Mouse (Mus musculus) hindbrain, embryonic 15.5 days (tissue): ENCODE results near the gene Adam33. TPM values are rescaled to one million over a fixed set of nuclear protein-coding genes. Genes with fewer than 3 reads are reported as not detected.
"Not testable (repeated sequence)": the region's sequence is repeated elsewhere in the genome, so short reads cannot be mapped to it uniquely, and the experiment has no call there.

Experiments used
- ATAC-seq: fragments of 200-750 bp; cut with Nextera tagmentation; 2 replicates; pipeline ENCODE4 v1.8.0; 2017; ENCODE audit warnings: low read depth, moderate number of reproducible peaks, moderate TSS enrichment; ENCODE audit not compliant: low FRiP score
- H3K27ac ChIP-seq: fragments of 300-500 bp; sonication (generic); replicated peaks from 2 replicates; pipeline ENCODE4 v1.5.1; 2015; ENCODE audit warnings: mild to moderate bottlenecking, inconsistent platforms
- H3K27me3 ChIP-seq: fragments of 300-500 bp; sonication (generic); 2 replicates; pipeline ENCODE4 v1.6.1; 2015; ENCODE audit warnings: control low read depth, inconsistent platforms
- H3K36me3 ChIP-seq: fragments of 300-500 bp; sonication (generic); 2 replicates; pipeline ENCODE4 v1.6.1; 2015; ENCODE audit warnings: control low read depth, inconsistent platforms
- H3K4me1 ChIP-seq: fragments of 300-500 bp; sonication (generic); replicated peaks from 2 replicates; pipeline ENCODE4 v1.6.1; 2015; ENCODE audit warnings: control low read depth, inconsistent platforms
- H3K4me2 ChIP-seq: fragments of 300-500 bp; sonication (generic); 2 replicates; pipeline ENCODE4 v1.6.1; 2015; ENCODE audit warnings: moderate library complexity, mild to moderate bottlenecking, inconsistent platforms
- H3K4me3 ChIP-seq: fragments of 300-500 bp; sonication (generic); 2 replicates; pipeline ENCODE4 v1.5.1; 2015; ENCODE audit warnings: mild to moderate bottlenecking, inconsistent platforms
- H3K9ac ChIP-seq: fragments of 300-500 bp; sonication (generic); 2 replicates; pipeline ENCODE4 v1.6.1; 2015; ENCODE audit warnings: inconsistent platforms
- H3K9me3 ChIP-seq: fragments of 300-500 bp; sonication (generic); 2 replicates; pipeline ENCODE4 v1.6.1; 2016; ENCODE audit warnings: control low read depth, inconsistent platforms
- WGBS: fragments of 180-500 bp; shearing (Covaris S2); methylation state at CpG from one replicate; pipeline ENCODE4 v1.1.7; 2015; 5-methylcytosine and 5-hydroxymethylcytosine counted together
- polyA plus RNA-seq: library from polyadenylated mRNA; unstranded; fragments of >200 nt; fragmentation: Nextera tagmentation; extraction: Ambion mirVana; gene quantifications from 2 replicates; pipeline ENCODE4 v1.2.1, GENCODE M21; 2015

The Adam33 gene
- 1.0 and 2.3 TPM in 2 replicates for polyA plus RNA-seq

DNA sequence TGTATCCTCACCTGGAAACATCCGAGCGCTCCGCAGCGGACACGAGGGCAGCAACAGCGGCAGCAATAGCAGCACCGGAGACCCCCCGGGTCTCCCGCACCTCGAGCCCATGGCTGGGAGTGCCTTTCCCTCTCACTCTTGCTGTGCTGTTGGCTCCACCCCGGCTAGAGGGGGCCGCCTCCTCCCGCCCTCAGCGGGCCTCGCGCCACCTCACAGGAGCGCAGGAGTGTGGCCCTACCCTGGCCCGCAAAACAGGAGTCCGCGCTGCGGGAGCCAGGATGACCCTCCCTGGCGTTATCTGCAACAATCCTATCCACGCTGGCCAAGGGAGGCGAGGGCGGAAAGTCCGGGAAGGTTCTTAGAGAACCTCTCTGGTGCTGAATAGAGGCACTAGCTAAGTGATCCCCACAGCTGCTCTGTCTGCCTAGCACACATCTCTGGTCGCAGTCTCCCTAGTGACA is at the start of gene Adam33:
Gene Adam33, minus strand, starts transcription at position 411 of the 461 bp plus-strand sequence.
- H3K9me3 ChIP-seq = no peaks in the 10 kb centered on the region
- WGBS = 2% methylated on average over 26 of the region's 27 CpGs
- no peak within 1 kb of the TSS for H3K27ac ChIP-seq
- no peaks in the 10 kb centered on the region for H3K36me3 ChIP-seq
- no peak for ATAC-seq
- peaks cover 24% of the 10 kb centered on the region for H3K27me3 ChIP-seq
- H3K4me3 ChIP-seq = peak within 1 kb of the TSS; percentile 26
- H3K9ac ChIP-seq = no peak within 1 kb of the TSS
- peaks cover 7% of the 10 kb centered on the region for H3K4me1 ChIP-seq
- H3K4me2 ChIP-seq = peak within 1 kb of the TSS; percentile 63

DNA sequence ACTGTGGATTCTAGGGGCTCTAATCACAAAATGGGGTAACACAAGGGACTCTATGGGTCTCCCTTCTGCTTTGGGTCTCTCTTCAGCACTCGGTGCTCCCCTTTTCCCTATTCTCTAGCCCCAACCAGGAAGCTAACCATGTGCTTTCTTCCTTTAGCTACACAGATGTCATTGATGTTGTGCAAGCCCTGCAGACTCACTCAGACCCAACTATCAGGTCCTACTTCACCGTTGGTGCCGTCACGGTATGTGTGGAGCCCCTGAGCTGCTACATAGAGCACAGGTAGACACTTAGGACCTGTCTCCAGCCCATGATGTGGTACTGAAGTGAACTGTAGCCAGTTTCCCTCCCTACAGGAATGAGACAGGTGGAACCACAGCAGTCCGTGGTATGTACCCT is 42.4 kb upstream of the Adam33 start:
- Histone ChIP-seq H3K4me2 (no peak overlapping the region), H3K4me1 (no peaks in the 10 kb centered on the region), H3K27ac (no peak overlapping the region), H3K9me3 (no peaks in the 10 kb centered on the region), H3K27me3 (no peaks in the 10 kb centered on the region), H3K36me3 (no peaks in the 10 kb centered on the region), H3K9ac (no peak overlapping the region), H3K4me3 (no peak overlapping the region)
- 94% methylated on average over 5 of the region's 5 CpGs for WGBS
- no peak for ATAC-seq

- not testable (repeated sequence) for H3K4me1 ChIP-seq, H3K4me3 ChIP-seq, H3K27me3 ChIP-seq, ATAC-seq, H3K36me3 ChIP-seq, H3K9me3 ChIP-seq, H3K4me2 ChIP-seq, H3K9ac ChIP-seq, H3K27ac ChIP-seq
- WGBS = 73% methylated on average over 4 of the region's 4 CpGs
These were observed 41.4 kb upstream of the Adam33 start for GRCm38 (mm10) chr2:131105061-131105460.

GRCm38 (mm10) chr2:131104021-131104420 is 40.4 kb upstream of the Adam33 start:
- H3K9ac ChIP-seq = no peak overlapping the region
- no peak overlapping the region for H3K4me3 ChIP-seq
- 89% methylated on average over 4 of the region's 4 CpGs for WGBS
- H3K4me1 ChIP-seq = no peaks in the 10 kb centered on the region
- H3K9me3 ChIP-seq = no peaks in the 10 kb centered on the region
- H3K27ac ChIP-seq = no peak overlapping the region
- ATAC-seq = no peak
- H3K36me3 ChIP-seq = no peaks in the 10 kb centered on the region
- H3K27me3 ChIP-seq = no peaks in the 10 kb centered on the region
- H3K4me2 ChIP-seq = no peak overlapping the region

GRCm38 (mm10) chr2:131101530-131101929 is 37.9 kb upstream of the Adam33 start:
- H3K4me1 ChIP-seq = no peaks in the 10 kb centered on the region
- ATAC-seq = no peak
- no peak overlapping the region for H3K9ac ChIP-seq
- no peaks in the 10 kb centered on the region for H3K9me3 ChIP-seq
- H3K27me3 ChIP-seq = no peaks in the 10 kb centered on the region
- H3K4me2 ChIP-seq = no peak overlapping the region
- no peaks in the 10 kb centered on the region for H3K36me3 ChIP-seq
- H3K27ac ChIP-seq = no peak overlapping the region
- 62% methylated on average over 3 of the region's 3 CpGs for WGBS
- H3K4me3 ChIP-seq = no peak overlapping the region

DNA sequence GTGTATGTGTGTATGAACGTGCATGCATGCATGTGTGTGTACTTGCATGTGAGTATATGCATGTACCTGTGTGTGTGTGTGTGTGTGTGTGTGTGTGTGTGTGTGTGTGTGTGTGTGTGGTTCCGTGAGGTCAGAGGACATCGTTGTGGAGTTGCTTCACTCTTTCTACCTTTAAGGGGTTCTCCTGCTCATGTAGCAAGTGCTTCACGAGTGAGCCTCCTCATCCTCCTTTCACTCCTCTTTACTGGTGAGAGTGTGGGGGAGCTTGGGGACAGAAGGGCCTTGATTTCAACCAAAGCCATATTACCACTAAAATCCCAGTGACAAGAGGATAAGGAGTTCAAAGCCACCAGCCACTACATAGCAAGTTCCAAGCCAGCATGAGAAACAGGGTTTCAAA is 33.5 kb upstream of the Adam33 start:
- H3K36me3 ChIP-seq = no peaks in the 10 kb centered on the region
- H3K9ac ChIP-seq = no peak overlapping the region
- no peak for ATAC-seq
- 91% methylated on average over 4 of the region's 4 CpGs for WGBS
- no peak overlapping the region for H3K4me3 ChIP-seq
- H3K9me3 ChIP-seq = no peaks in the 10 kb centered on the region
- no peak overlapping the region for H3K27ac ChIP-seq
- no peak overlapping the region for H3K4me2 ChIP-seq
- no peaks in the 10 kb centered on the region for H3K27me3 ChIP-seq
- H3K4me1 ChIP-seq = no peaks in the 10 kb centered on the region

- WGBS = 14% methylated on average over 9 of the region's 9 CpGs
- Histone ChIP-seq H3K4me2 (no peak overlapping the region), H3K9ac (no peak overlapping the region), H3K27me3 (no peaks in the 10 kb centered on the region), H3K4me3 (no peak overlapping the region), H3K4me1 (no peaks in the 10 kb centered on the region), H3K36me3 (no peaks in the 10 kb centered on the region), H3K27ac (peak overlapping the region; percentile 20; the same call in 1 of the 2 replicates), H3K9me3 (no peaks in the 10 kb centered on the region)
- no peak for ATAC-seq
These were observed 32.6 kb upstream of the Adam33 start for GRCm38 (mm10) chr2:131096101-131096795.

DNA sequence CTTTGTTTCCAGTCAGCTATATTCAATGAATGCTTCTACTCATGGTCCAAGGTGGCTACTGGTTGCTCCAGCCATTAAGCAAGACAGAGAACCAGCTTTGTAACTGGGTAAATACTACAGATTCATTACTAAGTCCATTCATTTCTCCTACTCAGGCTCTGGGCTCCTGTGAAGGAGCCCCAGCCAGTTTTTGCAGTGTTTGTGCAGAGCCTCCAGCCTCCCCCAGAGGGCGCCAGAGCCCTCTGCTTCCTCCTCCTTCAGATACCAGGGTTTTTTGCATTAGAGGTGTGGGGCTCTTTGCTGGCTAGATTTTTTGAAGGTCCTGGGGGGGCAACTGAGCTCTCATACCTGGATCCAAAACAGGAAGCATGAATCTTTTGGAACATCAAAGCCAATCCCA is 31.2 kb upstream of the Adam33 start:
- WGBS = 3% methylated on average over 1 of the region's 1 CpGs
- Histone ChIP-seq H3K27ac (no peak overlapping the region), H3K36me3 (no peaks in the 10 kb centered on the region), H3K27me3 (no peaks in the 10 kb centered on the region), H3K9me3 (no peaks in the 10 kb centered on the region), H3K4me1 (no peaks in the 10 kb centered on the region), H3K9ac (no peak overlapping the region), H3K4me3 (no peak overlapping the region), H3K4me2 (no peak overlapping the region)
- ATAC-seq = peak; percentile 59; the same call in 1 of the 2 replicates

- Histone ChIP-seq H3K9ac (no peak overlapping the region), H3K27me3 (no peaks in the 10 kb centered on the region), H3K4me1 (no peaks in the 10 kb centered on the region), H3K36me3 (no peaks in the 10 kb centered on the region), H3K4me2 (no peak overlapping the region), H3K27ac (no peak overlapping the region), H3K9me3 (no peaks in the 10 kb centered on the region), H3K4me3 (no peak overlapping the region)
- ATAC-seq = no peak
- 88% methylated on average over 5 of the region's 5 CpGs for WGBS
These were observed 30.0 kb upstream of the Adam33 start for GRCm38 (mm10) chr2:131093577-131093976.

DNA sequence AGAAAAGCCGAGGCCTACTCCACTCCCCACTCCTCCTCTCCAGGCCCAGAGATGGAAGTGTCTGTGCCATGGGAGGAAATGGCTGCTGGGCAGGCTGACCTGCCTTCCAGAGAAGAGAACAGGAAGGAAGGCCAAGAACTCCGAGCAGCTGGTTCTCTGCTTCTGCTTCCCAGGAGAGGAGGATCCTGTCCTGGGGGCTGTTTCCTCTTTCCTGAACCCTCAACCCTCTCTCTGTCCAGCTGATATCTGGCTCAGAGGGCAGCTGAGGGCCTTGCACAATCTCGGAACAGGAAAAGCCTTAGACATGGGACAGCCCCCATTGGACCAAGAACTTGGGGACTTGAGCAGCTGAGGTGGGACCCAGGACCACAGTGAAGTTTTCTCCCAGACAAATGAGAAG is 27.2 kb upstream of the Adam33 start:
- Histone ChIP-seq H3K9ac (no peak overlapping the region), H3K4me3 (no peak overlapping the region), H3K4me2 (no peak overlapping the region), H3K9me3 (no peaks in the 10 kb centered on the region), H3K36me3 (no peaks in the 10 kb centered on the region), H3K27me3 (no peaks in the 10 kb centered on the region), H3K4me1 (no peaks in the 10 kb centered on the region), H3K27ac (no peak overlapping the region)
- WGBS = 84% methylated on average over 3 of the region's 3 CpGs
- no peak for ATAC-seq

DNA sequence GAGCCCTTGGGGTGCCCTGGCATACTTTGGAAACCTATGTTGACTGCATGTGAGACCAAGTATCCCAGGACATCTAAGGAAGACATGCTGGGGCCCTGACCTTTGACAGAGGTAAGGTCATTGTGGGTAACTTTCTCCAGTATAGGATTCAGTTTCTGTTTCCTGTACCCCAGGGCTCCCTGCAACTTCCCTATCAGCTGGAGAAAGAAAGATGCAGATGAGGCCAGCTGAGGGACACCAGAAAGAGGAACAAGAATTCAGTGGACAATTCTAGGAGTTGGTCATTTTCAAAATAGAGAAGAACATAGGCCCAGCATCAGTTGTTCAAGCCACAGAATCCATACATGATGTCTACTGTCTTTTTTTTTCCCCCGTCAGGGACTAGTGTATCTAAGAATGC is 26.0 kb upstream of the Adam33 start:
- ATAC-seq = no peak
- no peaks in the 10 kb centered on the region for H3K27me3 ChIP-seq
- 96% methylated on average over 1 of the region's 1 CpGs for WGBS
- no peaks in the 10 kb centered on the region for H3K4me1 ChIP-seq
- H3K36me3 ChIP-seq = no peaks in the 10 kb centered on the region
- no peak overlapping the region for H3K4me2 ChIP-seq
- no peaks in the 10 kb centered on the region for H3K9me3 ChIP-seq
- H3K9ac ChIP-seq = no peak overlapping the region
- H3K4me3 ChIP-seq = no peak overlapping the region
- no peak overlapping the region for H3K27ac ChIP-seq

GRCm38 (mm10) chr2:131088581-131088980 is 25.0 kb upstream of the Adam33 start:
- H3K4me2 ChIP-seq = no peak overlapping the region
- H3K4me3 ChIP-seq = no peak overlapping the region
- no peaks in the 10 kb centered on the region for H3K27me3 ChIP-seq
- no peak overlapping the region for H3K27ac ChIP-seq
- no peaks in the 10 kb centered on the region for H3K36me3 ChIP-seq
- no peak for ATAC-seq
- H3K4me1 ChIP-seq = no peaks in the 10 kb centered on the region
- no peaks in the 10 kb centered on the region for H3K9me3 ChIP-seq
- no peak overlapping the region for H3K9ac ChIP-seq
- 82% methylated on average over 4 of the region's 4 CpGs for WGBS
